Mouse (Mus musculus) lung, embryonic 15.5 days (tissue): Measurements from ENCODE around the gene Pde4d. TPM values are rescaled to one million over a fixed set of nuclear protein-coding genes. Genes with fewer than 3 reads are reported as not detected.

ENCODE experiments used
- ATAC-seq: fragments of 200-750 bp; cut with Nextera tagmentation; 2 replicates; pipeline ENCODE4 v1.8.0; 2017; ENCODE audit warnings: moderate number of reproducible peaks, borderline replicate concordance; ENCODE audit not compliant: low FRiP score, low TSS enrichment; ENCODE audit errors: extremely low read depth
- H3K27ac ChIP-seq: fragments of 300-500 bp; sonication (generic); 2 replicates; pipeline ENCODE4 v1.5.1; 2015; ENCODE audit warnings: moderate library complexity, mild to moderate bottlenecking, inconsistent platforms
- H3K27me3 ChIP-seq: fragments of 300-500 bp; sonication (generic); 2 replicates; pipeline ENCODE4 v1.6.1; 2015; ENCODE audit warnings: inconsistent platforms
- H3K36me3 ChIP-seq: fragments of 300-500 bp; sonication (generic); 2 replicates; pipeline ENCODE4 v1.6.1; 2015; ENCODE audit warnings: inconsistent platforms
- H3K4me1 ChIP-seq: fragments of 300-500 bp; sonication (generic); 2 replicates; pipeline ENCODE4 v1.6.1; 2015; ENCODE audit warnings: inconsistent platforms
- H3K4me2 ChIP-seq: fragments of 300-500 bp; sonication (generic); 2 replicates; pipeline ENCODE4 v1.6.1; 2015; ENCODE audit warnings: inconsistent platforms, mild to moderate bottlenecking, moderate library complexity
- H3K4me3 ChIP-seq: fragments of 300-500 bp; sonication (generic); 2 replicates; pipeline ENCODE4 v1.5.1; 2015; ENCODE audit warnings: mild to moderate bottlenecking, inconsistent platforms
- H3K9ac ChIP-seq: fragments of 300-500 bp; sonication (generic); 2 replicates; pipeline ENCODE4 v1.6.1; 2015; ENCODE audit warnings: inconsistent platforms
- H3K9me3 ChIP-seq: fragments of 300-500 bp; sonication (generic); 2 replicates; pipeline ENCODE4 v1.6.1; 2016; ENCODE audit warnings: inconsistent platforms
- WGBS: fragments of 180-500 bp; shearing (Covaris S2); methylation state at CpG from one replicate; pipeline ENCODE4 v1.1.7; 2015; 5-methylcytosine and 5-hydroxymethylcytosine counted together
- polyA plus RNA-seq: library from polyadenylated mRNA; unstranded; fragments of >200 nt; fragmentation: Nextera tagmentation; extraction: Ambion mirVana; gene quantifications from 2 replicates; pipeline ENCODE4 v1.2.1, GENCODE M21; 2015

The Pde4d gene
- polyA plus RNA-seq, 1 experiment from 2014 or later, result 18.2 TPM

DNA sequence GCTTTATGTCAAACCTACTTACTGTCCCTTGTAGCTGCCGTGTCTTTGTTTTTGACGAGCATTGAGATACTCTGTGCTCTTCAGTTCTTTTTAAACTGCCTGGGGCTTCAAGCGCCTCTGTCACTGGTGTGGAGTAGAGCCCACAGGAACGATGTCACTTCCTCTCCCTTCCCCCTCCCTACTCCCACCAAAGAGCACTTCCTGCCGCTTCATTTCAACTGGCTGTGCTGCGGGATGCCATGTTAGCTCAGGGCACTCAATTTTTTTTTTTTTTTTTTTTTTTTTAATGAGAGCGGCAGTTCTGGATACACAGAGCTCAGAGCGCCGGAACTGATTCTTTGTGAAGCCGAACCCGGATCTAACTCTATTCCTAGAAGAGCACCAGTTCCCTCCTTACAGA lies 789.5 kb downstream of the Pde4d start:
- ATAC-seq, result peak; percentile 79; the same call in 1 of the 2 replicates
- 55% methylated on average over 11 of the region's 11 CpGs for WGBS
- no peak overlapping the region for H3K9ac ChIP-seq
- no peaks in the 10 kb centered on the region for H3K9me3 ChIP-seq
- H3K4me1 ChIP-seq, result 0 out of 2 replicates have a peak, but pooled peaks cover 6% of the 10 kb centered on the region
- H3K4me3 ChIP-seq, result no peak overlapping the region
- no peaks in the 10 kb centered on the region for H3K27me3 ChIP-seq
- H3K27ac ChIP-seq, result peak overlapping the region; percentile 66
- H3K36me3 ChIP-seq, result no peaks in the 10 kb centered on the region
- H3K4me2 ChIP-seq, result no peak overlapping the region

DNA sequence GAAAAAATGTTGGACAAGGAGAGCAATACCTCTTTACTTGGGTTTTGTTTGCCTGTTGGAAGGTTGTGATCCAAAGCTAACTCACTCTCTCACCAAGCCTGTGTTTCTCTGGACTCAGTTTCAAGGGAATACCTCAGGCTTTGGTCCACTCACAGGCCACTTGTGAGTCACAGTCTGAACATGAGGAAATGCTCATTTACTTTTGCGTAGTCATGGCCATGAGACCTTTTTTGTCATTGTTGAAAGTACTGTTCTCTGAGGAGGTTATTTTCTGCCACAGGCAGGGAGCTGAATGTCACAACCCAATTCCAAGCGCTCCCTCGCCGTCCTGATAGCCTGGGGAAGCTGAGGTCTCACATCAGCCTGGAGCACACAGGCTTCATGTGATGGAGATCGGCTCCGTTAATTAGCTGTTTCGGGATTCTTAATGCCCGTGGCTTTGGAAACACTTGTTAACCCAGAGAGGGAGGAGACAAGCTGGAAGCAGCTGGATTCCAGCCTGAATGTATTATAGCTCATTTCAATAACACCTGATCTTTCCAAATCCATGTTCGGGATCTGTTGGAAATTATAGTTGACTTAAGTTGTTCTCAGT lies 792.8 kb downstream of the Pde4d start:
- WGBS, result 69% methylated on average over 9 of the region's 9 CpGs
- Histone ChIP-seq H3K36me3 (no peaks in the 10 kb centered on the region), H3K27ac (no peak overlapping the region), H3K27me3 (no peaks in the 10 kb centered on the region), H3K9ac (no peak overlapping the region), H3K4me2 (no peak overlapping the region), H3K4me1 (0 out of 2 replicates have a peak, but pooled peaks cover 3% of the 10 kb centered on the region), H3K9me3 (no peaks in the 10 kb centered on the region), H3K4me3 (no peak overlapping the region)
- ATAC-seq, result no peak

DNA sequence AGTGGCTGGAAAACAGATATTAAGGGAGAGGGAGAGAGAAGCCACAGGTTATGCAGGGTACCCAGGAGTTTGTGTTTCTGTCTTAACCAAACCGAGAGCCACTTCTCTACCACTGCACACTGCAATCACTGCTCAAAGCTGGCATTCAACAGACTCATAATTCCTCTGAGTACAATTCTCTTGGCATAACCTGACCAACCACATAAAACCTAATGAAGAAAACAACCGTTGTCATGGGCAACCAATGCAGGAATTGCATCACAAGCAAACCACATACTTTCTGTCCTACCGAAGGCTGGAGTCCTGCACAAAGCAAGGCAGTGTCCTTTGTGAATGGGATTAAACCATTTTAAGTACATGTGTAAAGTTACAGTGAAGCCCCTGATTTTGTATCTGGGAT lies 793.4 kb downstream of the Pde4d start:
- no peaks in the 10 kb centered on the region for H3K9me3 ChIP-seq
- no peak overlapping the region for H3K9ac ChIP-seq
- no peaks in the 10 kb centered on the region for H3K27me3 ChIP-seq
- H3K4me3 ChIP-seq, result no peak overlapping the region
- H3K4me1 ChIP-seq, result no peaks in the 10 kb centered on the region
- H3K36me3 ChIP-seq, result no peaks in the 10 kb centered on the region
- 66% methylated on average over 3 of the region's 3 CpGs for WGBS
- ATAC-seq, result no peak
- no peak overlapping the region for H3K27ac ChIP-seq
- H3K4me2 ChIP-seq, result no peak overlapping the region

DNA sequence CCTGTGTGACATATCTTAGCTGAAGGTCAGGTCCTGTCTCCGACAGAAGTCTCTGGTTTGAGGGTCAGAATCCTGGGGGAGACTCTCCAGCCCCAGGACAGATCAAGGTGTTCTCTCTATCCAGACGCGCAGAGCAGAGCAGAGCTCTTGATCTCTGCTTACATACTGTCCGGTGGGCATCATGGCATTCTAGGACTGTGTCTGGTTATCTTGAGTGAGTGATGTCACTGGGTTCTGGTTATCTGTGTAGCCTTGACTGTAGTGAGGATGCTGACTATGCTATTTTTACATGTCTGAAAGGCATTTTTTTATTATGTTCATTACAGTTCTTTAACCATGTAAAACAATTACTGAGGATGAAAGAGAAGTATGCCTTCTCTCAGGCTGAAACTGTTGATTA lies 797.3 kb downstream of the Pde4d start:
- no peak for ATAC-seq
- no peaks in the 10 kb centered on the region for H3K27me3 ChIP-seq
- no peaks in the 10 kb centered on the region for H3K36me3 ChIP-seq
- 83% methylated on average over 4 of the region's 4 CpGs for WGBS
- H3K9me3 ChIP-seq, result no peaks in the 10 kb centered on the region
- no peaks in the 10 kb centered on the region for H3K4me1 ChIP-seq
- no peak overlapping the region for H3K27ac ChIP-seq
- no peak overlapping the region for H3K4me2 ChIP-seq
- H3K4me3 ChIP-seq, result no peak overlapping the region
- H3K9ac ChIP-seq, result no peak overlapping the region

DNA sequence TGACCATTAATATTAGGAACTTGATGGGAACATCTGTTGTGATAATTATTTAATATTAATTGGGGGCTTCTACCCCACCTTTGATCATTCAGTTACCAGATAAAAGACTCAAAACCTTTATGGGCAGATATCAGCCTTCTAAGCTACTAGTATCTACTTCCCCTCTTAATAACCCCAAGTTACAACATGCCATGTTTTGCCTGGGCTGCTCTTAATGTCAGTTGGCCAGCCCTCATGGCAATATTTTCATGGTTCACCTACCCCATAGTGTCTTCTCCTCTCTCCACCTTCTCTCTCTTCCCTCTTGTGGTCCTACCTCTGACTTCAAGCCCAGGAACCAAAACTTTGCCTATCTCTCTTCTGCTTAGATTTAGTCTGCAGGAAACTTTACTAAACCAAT lies 799.6 kb downstream of the Pde4d start:
- Histone ChIP-seq H3K9me3 (no peaks in the 10 kb centered on the region), H3K9ac (no peak overlapping the region), H3K36me3 (no peaks in the 10 kb centered on the region), H3K4me2 (no peak overlapping the region), H3K4me3 (no peak overlapping the region), H3K27ac (no peak overlapping the region), H3K4me1 (no peaks in the 10 kb centered on the region), H3K27me3 (no peaks in the 10 kb centered on the region)
- ATAC-seq, result no peak

DNA sequence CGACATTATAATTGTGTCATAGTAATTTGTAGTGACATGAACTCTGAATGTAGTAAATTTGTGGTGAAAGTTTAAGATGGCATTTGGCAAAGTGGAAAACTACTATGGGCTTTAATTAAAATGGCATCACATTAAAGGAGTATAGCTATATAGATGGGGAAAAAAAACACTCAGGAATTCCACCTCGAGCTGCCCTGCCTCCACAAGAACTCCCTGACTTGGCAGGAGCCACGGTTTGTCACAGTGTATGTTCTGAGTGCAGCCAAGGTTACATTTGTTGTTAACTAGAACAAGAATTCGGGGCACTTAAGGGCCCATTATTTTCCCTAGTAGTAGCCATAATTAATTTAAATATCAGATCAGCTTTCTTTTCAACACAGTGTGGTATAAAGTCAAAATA lies 805.9 kb downstream of the Pde4d start:
- H3K27ac ChIP-seq, result no peak overlapping the region
- H3K9me3 ChIP-seq, result no peaks in the 10 kb centered on the region
- no peaks in the 10 kb centered on the region for H3K36me3 ChIP-seq
- ATAC-seq, result no peak
- no peaks in the 10 kb centered on the region for H3K27me3 ChIP-seq
- no peak overlapping the region for H3K4me2 ChIP-seq
- WGBS, result 53% methylated on average over 4 of the region's 4 CpGs
- no peak overlapping the region for H3K4me3 ChIP-seq
- no peak overlapping the region for H3K9ac ChIP-seq
- 0 out of 2 replicates have a peak, but pooled peaks cover 1% of the 10 kb centered on the region for H3K4me1 ChIP-seq

DNA sequence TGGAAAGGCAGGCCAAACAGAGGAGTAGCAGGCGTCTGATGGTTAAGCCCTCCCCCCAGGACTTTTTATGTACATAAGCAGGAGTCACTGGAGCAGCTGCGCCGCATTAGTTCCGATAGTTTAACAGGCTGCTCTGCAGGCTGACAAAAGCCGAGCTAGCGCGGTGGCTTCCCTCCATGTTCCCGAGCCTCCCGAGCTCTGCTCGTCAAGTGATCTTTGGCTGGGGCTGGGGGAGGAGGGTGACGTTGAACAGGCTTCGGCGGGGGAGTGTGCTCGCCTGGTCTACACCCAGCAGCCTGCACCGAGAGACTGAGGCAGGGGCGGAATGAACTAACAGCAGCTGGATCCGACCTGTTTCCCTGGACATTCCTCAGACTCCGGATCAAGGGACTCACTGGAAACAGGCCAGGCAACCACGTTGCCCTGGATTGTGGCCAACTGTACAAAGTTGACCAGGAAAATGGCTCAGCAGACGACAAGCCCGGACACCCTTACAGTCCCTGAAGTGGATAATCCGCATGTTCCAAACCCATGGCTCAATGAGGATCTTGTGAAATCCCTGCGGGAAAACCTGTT lies 810.6 kb downstream of the Pde4d start:
- Histone ChIP-seq H3K27me3 (no peaks in the 10 kb centered on the region), H3K36me3 (no peaks in the 10 kb centered on the region), H3K9ac (peak overlapping the region; percentile 60), H3K4me3 (peak overlapping the region; percentile 58), H3K4me2 (peak overlapping the region; percentile 89), H3K9me3 (no peaks in the 10 kb centered on the region), H3K27ac (peak overlapping the region; percentile 88), H3K4me1 (0 out of 2 replicates have a peak, but pooled peaks cover 6% of the 10 kb centered on the region)
- ATAC-seq, result peak; percentile 93
- WGBS, result under 1% methylated on average over 23 of the region's 23 CpGs

DNA sequence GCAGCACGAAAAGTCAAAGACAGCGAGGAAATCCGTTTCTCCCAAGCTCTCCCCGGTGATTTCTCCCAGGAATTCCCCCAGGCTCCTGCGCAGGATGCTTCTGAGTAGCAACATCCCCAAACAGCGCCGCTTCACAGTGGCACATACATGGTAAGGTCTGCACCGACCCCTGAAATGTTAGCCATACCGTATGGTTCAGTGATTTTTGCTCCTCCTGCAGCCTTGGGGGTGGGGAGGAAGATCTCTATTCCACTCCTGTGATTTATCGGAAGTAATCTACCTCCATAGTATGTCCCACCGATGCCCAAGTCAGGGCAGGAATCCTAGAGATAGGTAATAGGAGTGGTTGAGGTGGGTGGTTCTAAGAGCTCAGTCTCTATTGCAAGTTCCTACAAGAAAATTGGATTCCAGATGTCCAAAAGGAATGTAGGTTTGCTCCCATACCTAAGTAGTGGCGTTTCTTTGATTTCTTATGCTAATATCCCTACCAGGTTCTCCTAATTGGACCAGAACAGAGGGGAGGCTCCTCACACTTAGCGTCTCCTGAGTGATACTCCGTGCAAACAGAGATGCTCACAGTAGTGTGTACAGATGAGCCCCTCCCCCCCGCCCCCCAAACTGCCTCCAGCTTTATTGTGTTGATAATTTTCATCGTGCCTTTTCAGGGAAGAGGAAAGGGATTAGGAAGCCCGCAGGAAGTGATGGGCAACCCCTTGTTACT lies 811.2 kb downstream of the Pde4d start:
- Histone ChIP-seq H3K9ac (peak overlapping the region; percentile 60), H3K4me2 (peak overlapping the region; percentile 89), H3K36me3 (no peaks in the 10 kb centered on the region), H3K4me1 (0 out of 2 replicates have a peak, but pooled peaks cover 6% of the 10 kb centered on the region), H3K9me3 (no peaks in the 10 kb centered on the region), H3K4me3 (peak overlapping the region; percentile 58), H3K27me3 (no peaks in the 10 kb centered on the region), H3K27ac (peak overlapping the region; percentile 88)
- peak; percentile 54 for ATAC-seq
- WGBS, result 2% methylated on average over 17 of the region's 17 CpGs

DNA sequence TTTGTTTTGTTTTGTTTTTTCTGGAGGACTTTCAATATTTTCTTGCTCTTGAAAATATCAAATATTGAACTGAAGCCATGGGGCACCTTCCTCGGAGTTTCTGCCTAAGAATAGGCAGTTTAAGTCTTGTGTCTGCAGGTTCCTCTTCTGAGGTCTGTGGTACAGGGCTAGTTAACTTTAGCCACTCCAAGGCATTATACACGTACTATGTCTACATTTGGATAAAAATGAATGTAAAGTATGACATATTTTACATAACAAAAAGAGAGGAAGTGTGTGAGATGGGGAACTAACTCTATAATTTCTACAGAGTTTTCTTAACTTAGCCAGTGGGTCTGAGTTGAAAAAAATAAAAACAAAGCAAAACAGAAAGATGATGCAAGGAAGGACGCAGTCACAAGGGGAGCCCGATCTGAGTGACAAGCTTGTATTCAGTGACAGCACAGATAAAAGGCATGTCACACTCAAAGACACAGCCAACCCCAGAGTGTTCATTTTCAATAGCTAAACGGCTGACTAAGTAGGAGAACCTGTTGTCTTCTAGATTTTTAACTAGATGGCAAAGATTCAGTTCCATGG lies 812.0 kb downstream of the Pde4d start:
- ATAC-seq, result no peak
- H3K9ac ChIP-seq, result no peak overlapping the region
- no peak overlapping the region for H3K27ac ChIP-seq
- H3K4me3 ChIP-seq, result peak overlapping the region; percentile 58
- peak overlapping the region; percentile 89 for H3K4me2 ChIP-seq
- no peaks in the 10 kb centered on the region for H3K36me3 ChIP-seq
- H3K4me1 ChIP-seq, result 0 out of 2 replicates have a peak, but pooled peaks cover 6% of the 10 kb centered on the region
- H3K27me3 ChIP-seq, result no peaks in the 10 kb centered on the region
- 20% methylated on average over 5 of the region's 5 CpGs for WGBS
- H3K9me3 ChIP-seq, result no peaks in the 10 kb centered on the region

DNA sequence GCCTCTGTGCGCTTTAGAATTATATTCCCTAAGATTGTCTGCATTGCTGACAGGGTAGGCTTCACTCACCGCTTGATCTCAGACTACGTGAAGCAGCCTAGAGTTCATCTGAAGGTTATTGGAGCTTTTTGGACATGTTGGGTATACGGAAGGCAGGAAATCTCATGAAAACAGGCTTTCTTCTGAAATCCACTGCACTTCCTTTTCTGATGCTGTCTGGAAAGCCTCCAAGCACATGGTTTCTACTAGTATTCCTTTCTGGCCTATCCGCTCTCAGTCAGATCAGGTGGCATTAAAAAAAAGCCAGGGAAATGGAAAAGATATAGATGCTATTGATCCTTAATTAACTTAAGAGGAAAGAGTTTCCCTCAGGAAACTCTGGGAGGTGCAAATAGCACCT lies 812.8 kb downstream of the Pde4d start:
- Histone ChIP-seq H3K9me3 (no peaks in the 10 kb centered on the region), H3K36me3 (no peaks in the 10 kb centered on the region), H3K27me3 (no peaks in the 10 kb centered on the region), H3K4me1 (0 out of 2 replicates have a peak, but pooled peaks cover 6% of the 10 kb centered on the region), H3K4me3 (0 out of 2 replicates have a peak overlapping the region, but pooled peaks have one; percentile 58), H3K4me2 (peak overlapping the region; percentile 89), H3K9ac (no peak overlapping the region), H3K27ac (no peak overlapping the region)
- no peak for ATAC-seq
- WGBS, result 58% methylated on average over 5 of the region's 5 CpGs

DNA sequence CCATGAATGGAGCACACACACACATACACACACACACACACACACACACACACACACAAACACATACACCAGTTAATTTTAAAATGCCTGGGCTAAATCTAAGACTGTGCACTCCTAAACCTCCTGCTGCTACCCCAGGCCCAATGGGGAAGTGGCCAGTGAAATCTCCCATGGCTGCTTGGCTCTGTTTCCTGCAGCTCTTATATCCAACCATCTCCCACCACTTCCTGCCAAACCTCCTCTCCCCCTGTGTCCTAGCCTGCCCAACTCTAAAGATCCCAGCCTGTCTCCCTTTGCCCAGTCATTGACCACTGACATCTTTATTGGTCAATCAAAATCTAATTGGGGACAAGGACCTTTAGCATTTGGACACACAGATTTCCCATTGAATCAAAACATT lies 814.1 kb downstream of the Pde4d start:
- Histone ChIP-seq H3K9me3 (no peaks in the 10 kb centered on the region), H3K27me3 (no peaks in the 10 kb centered on the region), H3K4me2 (no peak overlapping the region), H3K36me3 (no peaks in the 10 kb centered on the region), H3K9ac (no peak overlapping the region), H3K4me3 (no peak overlapping the region), H3K4me1 (0 out of 2 replicates have a peak, but pooled peaks cover 6% of the 10 kb centered on the region), H3K27ac (no peak overlapping the region)
- ATAC-seq, result no peak

DNA sequence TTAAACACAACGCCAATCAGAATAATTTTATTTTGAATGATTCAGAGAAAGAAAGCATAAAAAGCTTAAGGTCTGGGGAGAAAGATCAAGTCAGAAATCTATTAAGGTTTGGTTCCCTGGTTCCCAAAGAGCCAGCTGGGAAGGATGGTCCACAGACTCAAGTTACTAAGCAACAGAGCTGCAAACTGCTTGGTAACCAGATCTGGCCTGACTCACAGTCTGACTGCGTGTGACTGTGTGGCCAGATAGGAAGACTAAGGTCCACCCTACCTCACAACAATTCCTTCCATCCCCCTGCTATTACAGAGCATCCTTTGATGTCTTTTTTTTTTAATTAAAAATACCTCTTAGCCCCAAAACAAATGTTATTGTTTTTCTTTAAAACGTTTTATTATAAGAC lies 818.5 kb downstream of the Pde4d start:
- no peaks in the 10 kb centered on the region for H3K4me1 ChIP-seq
- no peak overlapping the region for H3K27ac ChIP-seq
- H3K4me3 ChIP-seq, result no peak overlapping the region
- H3K4me2 ChIP-seq, result no peak overlapping the region
- H3K36me3 ChIP-seq, result no peaks in the 10 kb centered on the region
- no peaks in the 10 kb centered on the region for H3K9me3 ChIP-seq
- 60% methylated on average over 3 of the region's 3 CpGs for WGBS
- no peak for ATAC-seq
- no peaks in the 10 kb centered on the region for H3K27me3 ChIP-seq
- H3K9ac ChIP-seq, result no peak overlapping the region
